Mouse (Mus musculus) neural tube, embryonic 12.5 days (tissue): ENCODE measurements around the gene Treml2. TPM values are rescaled to one million over a fixed set of nuclear protein-coding genes. Genes with fewer than 3 reads are reported as not detected.
"Not testable (repeated sequence)": the region's sequence is repeated elsewhere in the genome, so short reads cannot be mapped to it uniquely, and the experiment has no call there.

Experiments used
- ATAC-seq: fragments of 200-750 bp; cut with Nextera tagmentation; 2 replicates; pipeline ENCODE4 v1.8.0; 2017; ENCODE audit warnings: low read depth, mild to moderate bottlenecking, moderate TSS enrichment, moderate library complexity; ENCODE audit not compliant: low FRiP score
- H3K27ac ChIP-seq: fragments of 300-500 bp; sonication (generic); 2 replicates; pipeline ENCODE4 v1.5.1; 2016
- H3K27me3 ChIP-seq: fragments of 300-500 bp; sonication (generic); replicated peaks from 2 replicates; pipeline ENCODE4 v1.6.1; 2016; ENCODE audit warnings: mild to moderate bottlenecking
- H3K36me3 ChIP-seq: fragments of 300-500 bp; sonication (generic); 2 replicates; pipeline ENCODE4 v1.6.1; 2016; ENCODE audit warnings: mild to moderate bottlenecking
- H3K4me1 ChIP-seq: fragments of 300-500 bp; sonication (generic); 2 replicates; pipeline ENCODE4 v1.6.1; 2016
- H3K4me2 ChIP-seq: fragments of 300-500 bp; sonication (generic); replicated peaks from 2 replicates; pipeline ENCODE4 v1.6.1; 2016; ENCODE audit warnings: mild to moderate bottlenecking
- H3K4me3 ChIP-seq: fragments of 300-500 bp; sonication (generic); 2 replicates; pipeline ENCODE4 v1.5.1; 2016
- H3K9ac ChIP-seq: fragments of 300-500 bp; sonication (generic); 2 replicates; pipeline ENCODE4 v1.6.1; 2016; ENCODE audit warnings: mild to moderate bottlenecking
- H3K9me3 ChIP-seq: fragments of 300-500 bp; sonication (generic); 2 replicates; pipeline ENCODE4 v1.6.1; 2016; ENCODE audit warnings: mild to moderate bottlenecking
- WGBS: fragments of 180-500 bp; shearing (Covaris S2); methylation state at CpG from one replicate; pipeline ENCODE4 v1.1.7; 2016; 5-methylcytosine and 5-hydroxymethylcytosine counted together
- polyA plus RNA-seq: library from polyadenylated mRNA; unstranded; fragments of >200 nt; fragmentation: Nextera tagmentation; extraction: Ambion mirVana; gene quantifications from 2 replicates; pipeline ENCODE4 v1.2.1, GENCODE M21; 2016

Treml2 gene
- polyA plus RNA-seq, 1 experiment from 2014 or later: 0.27 TPM

GRCm38 (mm10) chr17:48299756-48300155, 458 bp downstream of the Treml2 start:
- WGBS: 65% methylated on average over 7 of the region's 7 CpGs
- H3K4me3 ChIP-seq: no peak overlapping the region
- no peak overlapping the region for H3K27ac ChIP-seq
- no peak overlapping the region for H3K4me2 ChIP-seq
- H3K27me3 ChIP-seq: no peaks in the 10 kb centered on the region
- H3K9me3 ChIP-seq: no peaks in the 10 kb centered on the region
- no peak overlapping the region for H3K9ac ChIP-seq
- ATAC-seq: no peak
- H3K4me1 ChIP-seq: no peaks in the 10 kb centered on the region
- H3K36me3 ChIP-seq: no peaks in the 10 kb centered on the region

GRCm38 (mm10) chr17:48300199-48300598, 901 bp downstream of the Treml2 start:
- no peak overlapping the region for H3K27ac ChIP-seq
- no peak for ATAC-seq
- no peak overlapping the region for H3K4me3 ChIP-seq
- no peaks in the 10 kb centered on the region for H3K9me3 ChIP-seq
- 69% methylated on average over 7 of the region's 7 CpGs for WGBS
- no peaks in the 10 kb centered on the region for H3K27me3 ChIP-seq
- H3K9ac ChIP-seq: no peak overlapping the region
- no peaks in the 10 kb centered on the region for H3K4me1 ChIP-seq
- H3K36me3 ChIP-seq: no peaks in the 10 kb centered on the region
- H3K4me2 ChIP-seq: no peak overlapping the region

- Histone ChIP-seq H3K9me3 (no peaks in the 10 kb centered on the region), H3K27me3 (no peaks in the 10 kb centered on the region), H3K9ac (no peak overlapping the region), H3K4me1 (no peaks in the 10 kb centered on the region), H3K36me3 (no peaks in the 10 kb centered on the region), H3K4me3 (no peak overlapping the region), H3K4me2 (no peak overlapping the region), H3K27ac (no peak overlapping the region)
- no peak for ATAC-seq
- 81% methylated on average over 9 of the region's 9 CpGs for WGBS
These were observed 1.6 kb downstream of the Treml2 start for GRCm38 (mm10) chr17:48300861-48301260.

GRCm38 (mm10) chr17:48301792-48302191, 2.5 kb downstream of the Treml2 start:
- Histone ChIP-seq H3K36me3 (no peaks in the 10 kb centered on the region), H3K4me2 (no peak overlapping the region), H3K4me1 (no peaks in the 10 kb centered on the region), H3K9ac (no peak overlapping the region), H3K27me3 (no peaks in the 10 kb centered on the region), H3K27ac (no peak overlapping the region), H3K9me3 (no peaks in the 10 kb centered on the region), H3K4me3 (no peak overlapping the region)
- no peak for ATAC-seq
- WGBS: 96% methylated on average over 5 of the region's 5 CpGs

- Histone ChIP-seq H3K4me3 (no peak overlapping the region), H3K27me3 (no peaks in the 10 kb centered on the region), H3K4me1 (no peaks in the 10 kb centered on the region), H3K27ac (no peak overlapping the region), H3K9me3 (no peaks in the 10 kb centered on the region), H3K9ac (no peak overlapping the region), H3K4me2 (no peak overlapping the region), H3K36me3 (no peaks in the 10 kb centered on the region)
- ATAC-seq: no peak
- 75% methylated on average over 2 of the region's 2 CpGs for WGBS
These were observed 12.8 kb downstream of the Treml2 start for GRCm38 (mm10) chr17:48312124-48312523.

- not testable (repeated sequence) for H3K9me3 ChIP-seq, H3K4me1 ChIP-seq, ATAC-seq, H3K36me3 ChIP-seq, H3K9ac ChIP-seq, H3K27me3 ChIP-seq, H3K4me3 ChIP-seq, H3K27ac ChIP-seq, H3K4me2 ChIP-seq
- 87% methylated on average over 3 of the region's 3 CpGs for WGBS
These were observed 16.7 kb downstream of the Treml2 start, which contains the start of gene B430306N03Rik for GRCm38 (mm10) chr17:48315905-48316579. B430306N03Rik (plus strand) TSS chr17:48316141.

GRCm38 (mm10) chr17:48318686-48319085, 19.4 kb downstream of the Treml2 start:
- Histone ChIP-seq H3K4me2 (no peak overlapping the region), H3K36me3 (no peaks in the 10 kb centered on the region), H3K27ac (no peak overlapping the region), H3K27me3 (no peaks in the 10 kb centered on the region), H3K4me3 (no peak overlapping the region), H3K9me3 (no peaks in the 10 kb centered on the region), H3K4me1 (no peaks in the 10 kb centered on the region), H3K9ac (no peak overlapping the region)
- 96% methylated on average over 1 of the region's 1 CpGs for WGBS
- no peak for ATAC-seq

- no peak overlapping the region for H3K4me2 ChIP-seq
- no peaks in the 10 kb centered on the region for H3K4me1 ChIP-seq
- 82% methylated on average over 2 of the region's 2 CpGs for WGBS
- no peaks in the 10 kb centered on the region for H3K9me3 ChIP-seq
- H3K27me3 ChIP-seq: no peaks in the 10 kb centered on the region
- no peak for ATAC-seq
- no peaks in the 10 kb centered on the region for H3K36me3 ChIP-seq
- H3K9ac ChIP-seq: no peak overlapping the region
- no peak overlapping the region for H3K27ac ChIP-seq
- no peak overlapping the region for H3K4me3 ChIP-seq
These were observed 22.0 kb downstream of the Treml2 start for GRCm38 (mm10) chr17:48321279-48321678.

- no peak for ATAC-seq
- Histone ChIP-seq H3K36me3 (no peaks in the 10 kb centered on the region), H3K27me3 (no peaks in the 10 kb centered on the region), H3K9me3 (no peaks in the 10 kb centered on the region), H3K4me3 (no peak overlapping the region), H3K27ac (no peak overlapping the region), H3K4me2 (no peak overlapping the region), H3K9ac (no peak overlapping the region), H3K4me1 (no peaks in the 10 kb centered on the region)
- 76% methylated on average over 3 of the region's 3 CpGs for WGBS
These were observed 23.9 kb downstream of the Treml2 start for GRCm38 (mm10) chr17:48323236-48323635.

GRCm38 (mm10) chr17:48324258-48324657, 25.0 kb downstream of the Treml2 start:
- Histone ChIP-seq H3K36me3 (no peaks in the 10 kb centered on the region), H3K4me2 (no peak overlapping the region), H3K4me1 (no peaks in the 10 kb centered on the region), H3K4me3 (no peak overlapping the region), H3K27ac (no peak overlapping the region), H3K9me3 (no peaks in the 10 kb centered on the region), H3K9ac (no peak overlapping the region), H3K27me3 (no peaks in the 10 kb centered on the region)
- WGBS: 97% methylated on average over 5 of the region's 5 CpGs
- no peak for ATAC-seq

- WGBS: 97% methylated on average over 6 of the region's 6 CpGs
- no peak overlapping the region for H3K4me3 ChIP-seq
- no peaks in the 10 kb centered on the region for H3K9me3 ChIP-seq
- no peak overlapping the region for H3K4me2 ChIP-seq
- no peak overlapping the region for H3K9ac ChIP-seq
- H3K4me1 ChIP-seq: no peaks in the 10 kb centered on the region
- H3K27ac ChIP-seq: no peak overlapping the region
- no peaks in the 10 kb centered on the region for H3K36me3 ChIP-seq
- no peak for ATAC-seq
- H3K27me3 ChIP-seq: no peaks in the 10 kb centered on the region
These were observed 25.8 kb downstream of the Treml2 start for GRCm38 (mm10) chr17:48325093-48325492.

GRCm38 (mm10) chr17:48325638-48326037, 26.3 kb downstream of the Treml2 start:
- Histone ChIP-seq H3K4me1 (no peaks in the 10 kb centered on the region), H3K27me3 (no peaks in the 10 kb centered on the region), H3K4me3 (no peak overlapping the region), H3K36me3 (no peaks in the 10 kb centered on the region), H3K27ac (no peak overlapping the region), H3K9me3 (no peaks in the 10 kb centered on the region), H3K9ac (no peak overlapping the region), H3K4me2 (no peak overlapping the region)
- ATAC-seq: no peak
- WGBS: 92% methylated on average over 11 of the region's 11 CpGs

GRCm38 (mm10) chr17:48326656-48327055, 27.4 kb downstream of the Treml2 start:
- WGBS: 86% methylated on average over 4 of the region's 4 CpGs
- no peak for ATAC-seq

More at GRCm38 (mm10) chr17:48326656-48327055, 27.4 kb downstream of the Treml2 start:
- no peak overlapping the region for H3K4me2 ChIP-seq
- no peak overlapping the region for H3K27ac ChIP-seq
- no peaks in the 10 kb centered on the region for H3K27me3 ChIP-seq
- no peaks in the 10 kb centered on the region for H3K4me1 ChIP-seq
- no peak overlapping the region for H3K4me3 ChIP-seq
- H3K9ac ChIP-seq: no peak overlapping the region
- no peaks in the 10 kb centered on the region for H3K36me3 ChIP-seq
- H3K9me3 ChIP-seq: no peaks in the 10 kb centered on the region
